Mouse (Mus musculus): ENCODE measurements around the gene Slc3a2. TPM values are rescaled to one million over a fixed set of nuclear protein-coding genes. Genes with fewer than 3 reads are reported as not detected.

Slc3a2 gene
- polyA plus RNA-seq (2014; fragmentation: Illumina TruSeq; extraction: RNeasy Lipid Tissue Mini Kit (QIAGEN cat#74804); ENCODE audit: low read depth, low replicate concordance), result 38.6 TPM

DNA sequence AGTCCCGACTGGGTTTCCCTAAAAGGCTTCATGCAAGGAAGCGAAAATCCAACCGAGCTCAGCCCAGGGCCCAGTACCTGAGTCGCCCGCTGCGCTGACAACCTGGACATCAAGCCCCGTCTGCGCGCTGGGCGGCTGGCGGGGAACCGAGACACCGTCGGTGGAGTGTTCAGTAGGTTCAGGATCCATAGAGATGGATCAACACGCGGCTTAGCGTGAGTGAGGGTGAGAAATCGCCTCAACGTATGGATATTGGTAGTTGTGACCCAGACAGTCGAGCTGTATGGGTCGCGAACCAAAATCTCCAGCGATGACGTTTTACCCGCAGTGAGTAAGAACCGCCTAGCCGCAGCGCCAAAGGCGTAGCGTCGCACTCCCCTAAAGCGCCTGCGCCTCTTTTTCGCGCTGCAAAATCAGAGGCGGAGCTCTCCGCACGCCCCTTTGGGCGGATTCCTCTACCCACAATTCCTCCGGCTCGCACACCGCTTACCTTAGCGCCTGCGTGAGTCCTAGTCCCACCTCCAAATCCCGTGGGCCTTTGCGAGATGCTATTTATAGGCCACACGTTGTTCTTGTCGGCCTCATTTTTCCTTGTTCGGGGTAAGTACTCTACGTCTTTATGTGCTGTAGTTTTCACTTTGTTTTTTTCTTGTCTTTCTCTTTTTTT lies at the start of gene Slc3a2:
TSS of gene Slc3a2 (minus strand) at position 463 of the 667 bp plus-strand sequence.

DNA sequence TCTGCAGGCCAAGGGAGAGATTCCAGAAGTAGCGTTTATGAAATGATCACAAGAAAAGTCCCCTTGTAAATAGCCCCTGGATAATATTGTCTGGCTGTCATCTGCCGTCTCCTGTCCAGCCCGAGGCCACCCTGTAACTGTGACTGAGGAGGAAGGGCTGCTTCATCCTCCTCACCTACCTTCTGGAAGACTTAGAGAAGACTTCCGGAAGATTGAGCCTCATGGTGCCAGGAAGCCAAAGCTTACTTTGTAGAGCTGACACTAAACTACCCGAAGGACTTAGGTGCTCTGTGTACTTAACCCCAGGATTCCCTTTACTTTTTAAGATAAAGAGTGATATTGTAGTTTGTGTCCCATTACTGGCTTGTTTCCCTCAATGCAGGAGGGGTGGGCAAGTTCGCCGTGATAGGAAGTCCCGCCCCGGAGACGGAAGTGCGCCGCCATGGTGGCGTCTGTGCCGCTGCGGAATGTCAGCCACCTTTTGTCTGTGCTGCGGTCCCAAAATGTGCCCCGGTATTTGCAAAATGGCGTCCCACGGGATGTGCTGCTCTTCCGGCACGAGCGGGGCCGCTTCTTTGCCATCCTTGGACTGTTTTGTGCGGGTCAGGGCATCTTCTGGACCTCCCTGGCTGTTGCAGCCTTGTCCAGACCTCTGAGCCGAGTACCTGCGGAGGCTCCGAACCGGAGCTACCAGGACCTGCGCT lies 47.5 kb upstream of the Slc3a2 start, which contains the start of gene Tmem223:
TSS of gene Tmem223 (plus strand) at position 430 of the 704 bp plus-strand sequence.

DNA sequence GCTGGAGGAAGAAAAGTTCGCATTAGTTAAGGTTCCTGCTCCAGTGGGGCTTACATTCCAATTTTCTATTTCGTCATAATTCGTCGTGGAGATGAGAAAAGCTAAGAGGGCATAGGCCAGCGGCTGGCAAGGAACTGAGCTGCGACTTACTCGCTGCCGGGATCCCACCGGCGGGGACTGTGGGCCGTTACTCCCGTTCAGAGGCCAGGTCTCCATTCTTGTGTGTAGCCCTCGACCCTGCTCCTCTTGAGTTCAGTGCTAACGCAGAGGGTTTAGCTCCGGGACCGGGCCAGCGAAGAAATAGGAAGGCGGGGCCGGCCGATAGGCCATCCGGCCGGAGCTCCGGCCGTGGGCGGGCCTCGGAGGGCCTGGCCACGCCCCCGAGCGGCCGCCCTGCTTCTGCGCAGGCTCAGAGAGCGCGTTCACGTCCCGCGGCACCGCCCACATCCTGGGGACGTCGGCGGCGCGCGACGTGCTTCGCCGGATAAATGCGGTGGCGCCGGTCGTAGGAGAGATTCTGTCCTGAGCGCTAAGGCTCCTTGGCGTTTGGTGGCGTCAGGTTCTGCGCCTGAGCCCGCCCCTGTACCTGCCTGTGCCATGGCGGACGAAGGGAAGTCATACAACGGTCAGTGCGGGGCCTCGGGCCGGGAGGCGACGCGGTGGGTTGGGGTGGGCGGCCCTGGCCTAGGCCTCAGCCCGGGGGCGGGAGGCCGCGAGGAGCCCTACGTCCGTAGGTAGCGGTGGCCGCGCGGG lies 33.6 kb upstream of the Slc3a2 start, which contains the start of gene Nxf1:
TSS of gene Nxf1 (plus strand) at position 439 of the 753 bp plus-strand sequence.

DNA sequence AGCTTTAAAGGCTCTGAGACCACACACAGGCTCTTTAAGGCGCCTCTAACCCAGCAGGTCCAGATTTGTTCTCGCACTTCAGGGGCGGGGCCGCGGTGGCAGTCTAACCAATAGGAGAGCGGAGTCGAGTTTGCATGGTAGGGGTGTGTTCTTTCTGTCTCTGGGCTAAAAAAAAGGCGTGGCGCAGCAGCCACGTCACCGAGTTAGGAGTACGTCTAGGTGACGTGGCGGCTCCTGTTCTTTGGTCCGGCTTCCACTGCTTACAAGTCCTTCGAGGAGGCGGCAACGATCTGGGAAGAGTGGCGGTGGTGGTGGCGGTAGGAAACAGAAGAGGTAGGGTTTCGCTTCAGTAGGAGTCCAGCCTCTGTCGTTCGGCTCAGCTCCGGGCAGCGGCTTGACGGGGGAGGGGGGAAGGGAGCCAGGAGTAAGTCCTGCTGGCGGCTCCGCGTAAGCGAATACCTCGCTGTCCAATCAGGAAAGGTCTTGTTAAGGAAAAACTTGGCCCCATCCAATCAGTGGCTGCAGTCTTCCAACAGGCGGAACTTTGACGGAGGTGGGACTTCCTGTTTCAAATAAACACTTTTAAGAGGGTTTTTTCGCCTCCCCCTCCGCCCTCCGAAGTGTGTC lies 18.2 kb upstream of the Slc3a2 start, which contains the start of gene Stx5a:
TSS of gene Stx5a (plus strand) at position 171 of the 627 bp plus-strand sequence.

DNA sequence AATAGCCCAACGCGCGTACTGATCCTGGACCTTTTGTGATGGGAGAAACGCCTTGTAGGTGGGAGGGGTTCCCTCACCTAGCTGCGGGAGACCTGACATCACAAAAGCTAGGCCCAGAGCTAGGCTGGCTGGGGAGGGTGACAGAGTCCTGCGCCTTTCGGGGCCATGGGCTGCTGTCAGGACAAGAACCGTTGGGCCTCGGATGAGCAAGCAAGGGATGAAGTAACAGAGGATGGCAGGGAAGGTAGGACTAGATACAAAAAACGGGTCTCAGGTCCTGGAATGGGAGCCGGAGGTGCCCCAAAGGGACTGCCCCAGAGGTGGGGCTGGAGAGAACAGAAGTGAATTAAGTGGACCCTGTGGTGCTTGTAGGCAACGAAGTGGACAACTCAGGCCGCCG lies 17.4 kb upstream of the Slc3a2 start, which contains the start of gene 1700092M07Rik:
TSS of gene 1700092M07Rik (plus strand) at position 116 of the 400 bp plus-strand sequence.

DNA sequence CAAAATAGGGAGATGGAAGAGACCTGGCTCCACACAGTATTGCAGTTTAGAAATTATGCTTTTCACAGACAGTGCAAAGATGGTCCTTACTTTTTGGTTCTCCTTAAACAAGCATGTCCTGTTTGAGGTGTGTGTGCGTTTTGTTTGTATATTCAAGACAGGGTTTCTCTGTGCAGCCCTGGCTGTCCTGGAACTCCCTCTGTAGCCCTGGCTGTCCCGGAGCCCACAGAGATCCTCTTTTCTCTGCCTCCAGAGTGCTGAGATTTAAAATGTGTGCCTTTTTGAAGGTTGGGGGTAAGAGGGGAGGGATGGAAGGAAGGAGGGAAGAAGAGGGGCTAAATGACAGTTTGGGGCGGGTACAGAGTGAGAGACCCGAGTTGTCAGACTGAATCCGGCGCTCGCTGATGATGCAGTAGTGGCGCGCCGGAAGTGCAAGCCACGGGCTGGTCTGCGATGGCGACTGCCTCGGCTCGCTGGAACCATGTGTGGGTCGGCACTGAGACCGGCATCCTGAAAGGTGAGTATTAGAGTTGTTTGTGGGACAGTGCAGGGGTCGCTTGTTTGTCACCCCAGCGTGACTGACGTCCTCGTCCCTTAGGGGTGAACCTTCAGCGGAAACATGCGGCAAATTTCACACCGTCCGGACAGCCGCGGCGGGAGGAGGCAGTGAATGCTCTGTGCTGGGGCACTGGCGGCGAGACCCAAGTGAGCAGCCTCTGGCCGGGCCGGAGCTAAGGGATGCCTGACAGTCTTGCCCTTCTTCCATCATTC lies 12.4 kb upstream of the Slc3a2 start, which contains the start of gene Wdr74:
TSS of gene Wdr74 (plus strand) at position 439 of the 771 bp plus-strand sequence.

DNA sequence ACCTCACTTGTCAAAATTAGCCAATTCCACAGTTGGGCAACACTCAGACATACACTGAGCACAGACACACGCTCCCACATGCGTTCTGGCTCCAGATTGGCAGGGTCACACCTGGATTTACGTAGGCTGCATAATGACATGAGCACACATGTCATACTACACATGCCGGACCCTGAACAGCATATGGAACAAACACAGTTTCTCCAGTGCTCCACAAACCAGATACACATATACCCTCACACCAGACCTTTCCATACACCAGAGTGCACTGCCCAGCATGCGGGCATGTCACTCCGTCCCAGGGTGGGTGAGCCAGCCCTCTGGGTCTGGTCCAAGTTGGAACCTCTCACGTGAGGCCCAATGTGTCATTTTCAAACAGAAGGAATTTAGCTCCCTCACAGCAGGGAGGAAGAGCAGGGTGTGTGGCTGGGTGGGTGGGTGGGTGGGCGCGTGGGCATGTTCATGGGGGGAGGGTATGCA lies 59.8 kb downstream of the Slc3a2 start, which contains the start of gene Chrm1:
TSS of gene Chrm1 (plus strand) at position 430 of the 480 bp plus-strand sequence.

Other genes with a start within 250 kb of the Slc3a2 start
- gene Slc22a8, start 132.1 kb downstream of the Slc3a2 start, polyA plus RNA-seq (2014; fragmentation: Illumina TruSeq; extraction: RNeasy Lipid Tissue Mini Kit (QIAGEN cat#74804); ENCODE audit: low read depth, low replicate concordance), result not detected
- gene Slc22a6, start 105.3 kb downstream of the Slc3a2 start, polyA plus RNA-seq (2014; fragmentation: Illumina TruSeq; extraction: RNeasy Lipid Tissue Mini Kit (QIAGEN cat#74804); ENCODE audit: low read depth, low replicate concordance), result not detected
- gene Chrm1, start 59.6 kb downstream of the Slc3a2 start, polyA plus RNA-seq (2014; fragmentation: Illumina TruSeq; extraction: RNeasy Lipid Tissue Mini Kit (QIAGEN cat#74804); ENCODE audit: low read depth, low replicate concordance), result 0.79 TPM
- 12.7 TPM for gene Wdr74, start 12.5 kb upstream of the Slc3a2 start, polyA plus RNA-seq (2014; fragmentation: Illumina TruSeq; extraction: RNeasy Lipid Tissue Mini Kit (QIAGEN cat#74804); ENCODE audit: low read depth, low replicate concordance)
- not detected for gene 1700092M07Rik, start 17.3 kb upstream of the Slc3a2 start, polyA plus RNA-seq (2014; fragmentation: Illumina TruSeq; extraction: RNeasy Lipid Tissue Mini Kit (QIAGEN cat#74804); ENCODE audit: low read depth, low replicate concordance)
- 112 TPM for gene Stx5a, start 18.0 kb upstream of the Slc3a2 start, polyA plus RNA-seq (2014; fragmentation: Illumina TruSeq; extraction: RNeasy Lipid Tissue Mini Kit (QIAGEN cat#74804); ENCODE audit: low read depth, low replicate concordance)
- gene Nxf1, start 33.7 kb upstream of the Slc3a2 start, polyA plus RNA-seq (2014; fragmentation: Illumina TruSeq; extraction: RNeasy Lipid Tissue Mini Kit (QIAGEN cat#74804); ENCODE audit: low read depth, low replicate concordance), result 92.5 TPM
- 17.2 TPM for gene Tmem223, start 47.6 kb upstream of the Slc3a2 start, polyA plus RNA-seq (2014; fragmentation: Illumina TruSeq; extraction: RNeasy Lipid Tissue Mini Kit (QIAGEN cat#74804); ENCODE audit: low read depth, low replicate concordance)
- 30.6 TPM for gene Tmem179b, start 51.1 kb upstream of the Slc3a2 start, polyA plus RNA-seq (2014; fragmentation: Illumina TruSeq; extraction: RNeasy Lipid Tissue Mini Kit (QIAGEN cat#74804); ENCODE audit: low read depth, low replicate concordance)
- not detected for gene Taf6l, start 63.0 kb upstream of the Slc3a2 start, polyA plus RNA-seq (2014; fragmentation: Illumina TruSeq; extraction: RNeasy Lipid Tissue Mini Kit (QIAGEN cat#74804); ENCODE audit: low read depth, low replicate concordance)
- 35.0 TPM for gene Polr2g, start 75.2 kb upstream of the Slc3a2 start, polyA plus RNA-seq (2014; fragmentation: Illumina TruSeq; extraction: RNeasy Lipid Tissue Mini Kit (QIAGEN cat#74804); ENCODE audit: low read depth, low replicate concordance)
- gene Zbtb3, start 79.2 kb upstream of the Slc3a2 start, polyA plus RNA-seq (2014; fragmentation: Illumina TruSeq; extraction: RNeasy Lipid Tissue Mini Kit (QIAGEN cat#74804); ENCODE audit: low read depth, low replicate concordance), result not detected
- 112 TPM for gene Ttc9c, start 96.0 kb upstream of the Slc3a2 start, polyA plus RNA-seq (2014; fragmentation: Illumina TruSeq; extraction: RNeasy Lipid Tissue Mini Kit (QIAGEN cat#74804); ENCODE audit: low read depth, low replicate concordance)
- 195 TPM for gene Hnrnpul2, start 96.6 kb upstream of the Slc3a2 start, polyA plus RNA-seq (2014; fragmentation: Illumina TruSeq; extraction: RNeasy Lipid Tissue Mini Kit (QIAGEN cat#74804); ENCODE audit: low read depth, low replicate concordance)
- gene AC129217.1, start 106.4 kb upstream of the Slc3a2 start, polyA plus RNA-seq (2014; fragmentation: Illumina TruSeq; extraction: RNeasy Lipid Tissue Mini Kit (QIAGEN cat#74804); ENCODE audit: low read depth, low replicate concordance), result not detected
- 8.5 TPM for gene Bscl2, start 114.1 kb upstream of the Slc3a2 start, polyA plus RNA-seq (2014; fragmentation: Illumina TruSeq; extraction: RNeasy Lipid Tissue Mini Kit (QIAGEN cat#74804); ENCODE audit: low read depth, low replicate concordance)
- gene Gng3, start 115.8 kb upstream of the Slc3a2 start, polyA plus RNA-seq (2014; fragmentation: Illumina TruSeq; extraction: RNeasy Lipid Tissue Mini Kit (QIAGEN cat#74804); ENCODE audit: low read depth, low replicate concordance), result 0.69 TPM
- gene Lrrn4cl, start 127.4 kb upstream of the Slc3a2 start, polyA plus RNA-seq (2014; fragmentation: Illumina TruSeq; extraction: RNeasy Lipid Tissue Mini Kit (QIAGEN cat#74804); ENCODE audit: low read depth, low replicate concordance), result 3.7 TPM
- 17.3 TPM for gene Ubxn1, start 148.1 kb upstream of the Slc3a2 start, polyA plus RNA-seq (2014; fragmentation: Illumina TruSeq; extraction: RNeasy Lipid Tissue Mini Kit (QIAGEN cat#74804); ENCODE audit: low read depth, low replicate concordance)
- gene Uqcc3, start 157.6 kb upstream of the Slc3a2 start, polyA plus RNA-seq (2014; fragmentation: Illumina TruSeq; extraction: RNeasy Lipid Tissue Mini Kit (QIAGEN cat#74804); ENCODE audit: low read depth, low replicate concordance), result 2.2 TPM
- gene Lbhd1, start 160.4 kb upstream of the Slc3a2 start, polyA plus RNA-seq (2014; fragmentation: Illumina TruSeq; extraction: RNeasy Lipid Tissue Mini Kit (QIAGEN cat#74804); ENCODE audit: low read depth, low replicate concordance), result 37.9 TPM
- gene Gm49403, start 160.6 kb upstream of the Slc3a2 start, polyA plus RNA-seq (2014; fragmentation: Illumina TruSeq; extraction: RNeasy Lipid Tissue Mini Kit (QIAGEN cat#74804); ENCODE audit: low read depth, low replicate concordance), result not detected
- gene 1810009A15Rik, start 165.5 kb upstream of the Slc3a2 start, polyA plus RNA-seq (2014; fragmentation: Illumina TruSeq; extraction: RNeasy Lipid Tissue Mini Kit (QIAGEN cat#74804); ENCODE audit: low read depth, low replicate concordance), result 12.0 TPM
- gene Gm49416, start 165.6 kb upstream of the Slc3a2 start, polyA plus RNA-seq (2014; fragmentation: Illumina TruSeq; extraction: RNeasy Lipid Tissue Mini Kit (QIAGEN cat#74804); ENCODE audit: low read depth, low replicate concordance), result not detected
- 0.44 TPM for gene Ints5, start 169.6 kb upstream of the Slc3a2 start, polyA plus RNA-seq (2014; fragmentation: Illumina TruSeq; extraction: RNeasy Lipid Tissue Mini Kit (QIAGEN cat#74804); ENCODE audit: low read depth, low replicate concordance)
- 76.6 TPM for gene Ganab, start 174.7 kb upstream of the Slc3a2 start, polyA plus RNA-seq (2014; fragmentation: Illumina TruSeq; extraction: RNeasy Lipid Tissue Mini Kit (QIAGEN cat#74804); ENCODE audit: low read depth, low replicate concordance)
- 28.4 TPM for gene B3gat3, start 197.0 kb upstream of the Slc3a2 start, polyA plus RNA-seq (2014; fragmentation: Illumina TruSeq; extraction: RNeasy Lipid Tissue Mini Kit (QIAGEN cat#74804); ENCODE audit: low read depth, low replicate concordance)
- gene Rom1, start 206.0 kb upstream of the Slc3a2 start, polyA plus RNA-seq (2014; fragmentation: Illumina TruSeq; extraction: RNeasy Lipid Tissue Mini Kit (QIAGEN cat#74804); ENCODE audit: low read depth, low replicate concordance), result not detected
- gene Eml3, start 206.2 kb upstream of the Slc3a2 start, polyA plus RNA-seq (2014; fragmentation: Illumina TruSeq; extraction: RNeasy Lipid Tissue Mini Kit (QIAGEN cat#74804); ENCODE audit: low read depth, low replicate concordance), result 5.4 TPM
- gene Mta2, start 218.5 kb upstream of the Slc3a2 start, polyA plus RNA-seq (2014; fragmentation: Illumina TruSeq; extraction: RNeasy Lipid Tissue Mini Kit (QIAGEN cat#74804); ENCODE audit: low read depth, low replicate concordance), result 73.4 TPM
- gene Tut1, start 230.5 kb upstream of the Slc3a2 start, polyA plus RNA-seq (2014; fragmentation: Illumina TruSeq; extraction: RNeasy Lipid Tissue Mini Kit (QIAGEN cat#74804); ENCODE audit: low read depth, low replicate concordance), result 2.4 TPM
- gene Eef1g, start 243.7 kb upstream of the Slc3a2 start, polyA plus RNA-seq (2014; fragmentation: Illumina TruSeq; extraction: RNeasy Lipid Tissue Mini Kit (QIAGEN cat#74804); ENCODE audit: low read depth, low replicate concordance), result 81.4 TPM

Measured in sigmoid colon, adult 10 weeks (tissue).